Mouse (Mus musculus) ovary, adult 18-20 months (tissue): ENCODE data around the gene Fancl.
"Not testable (repeated sequence)": the region's sequence is repeated elsewhere in the genome, so short reads cannot be mapped to it uniquely, and the experiment has no call there.

ENCODE experiments used
- DNase-seq: peaks from one replicate; pipeline ENCODE4 v3.0.0; 2022; ENCODE audit warnings: low spot score, mixed read lengths

Fancl gene

GRCm38 (mm10) chr11:26385971-26386370 is at the start of gene Fancl:
Fancl (plus strand) TSS chr11:26386135.
- no peak for DNase-seq

DNA sequence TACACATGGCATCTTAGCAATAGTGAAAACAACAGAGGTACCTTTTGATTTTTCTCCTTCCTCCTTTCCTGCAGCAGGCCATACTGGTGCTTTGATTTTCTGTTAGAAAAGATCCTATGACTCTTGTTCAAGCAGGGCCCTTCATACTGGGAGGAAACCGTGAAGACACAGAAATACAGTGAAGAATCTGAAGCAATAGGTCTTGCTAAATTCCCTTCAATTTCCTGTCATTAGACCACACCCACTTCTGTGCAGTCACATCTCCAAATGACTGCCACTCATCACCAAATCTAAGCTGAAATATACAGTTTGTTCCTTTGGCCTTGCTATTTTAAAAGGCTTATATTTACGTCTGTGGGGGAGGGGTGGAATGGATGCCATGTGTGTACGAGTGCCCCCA is 49.1 kb upstream of the Fancl start:
- no peak for DNase-seq

DNA sequence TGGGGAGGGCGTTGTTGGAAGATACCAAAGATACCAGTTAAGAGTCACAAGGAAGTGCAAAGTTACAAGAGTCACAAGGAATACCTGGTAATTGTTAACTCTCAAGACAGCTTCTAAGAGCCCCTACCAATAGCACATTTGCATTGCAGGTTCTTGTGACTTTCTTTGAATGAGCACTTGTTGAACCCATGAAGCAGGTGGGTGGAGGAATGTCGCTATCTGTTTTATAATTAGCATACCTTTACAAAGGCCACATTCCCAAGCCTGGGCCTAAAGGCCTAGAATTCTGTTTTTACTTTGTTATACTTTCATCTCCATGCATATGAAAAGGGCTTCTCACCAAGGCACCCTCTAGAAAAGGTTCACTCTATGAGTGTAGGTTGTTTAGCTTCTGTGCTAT is 15.8 kb upstream of the Fancl start:
- not testable (repeated sequence) for DNase-seq

DNA sequence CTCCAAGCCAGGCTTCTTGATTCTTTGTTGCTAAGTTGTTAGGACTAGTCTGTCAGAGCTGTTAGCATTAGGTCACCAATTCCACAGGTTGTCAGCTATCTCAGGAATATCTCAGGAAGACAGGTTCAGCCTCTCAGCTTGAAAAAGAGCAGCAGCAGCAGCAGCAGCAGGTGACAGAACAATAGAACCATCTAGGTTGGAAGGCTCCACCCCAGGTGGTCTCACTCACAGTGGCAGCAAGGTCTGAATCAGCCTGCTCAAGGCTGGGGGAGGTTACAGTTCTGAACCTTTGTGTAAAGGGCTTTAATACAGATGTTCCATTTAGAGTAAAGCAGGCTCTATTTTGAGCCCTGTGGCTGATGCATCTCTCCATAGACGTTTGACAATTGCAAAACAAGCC is 14.0 kb upstream of the Fancl start:
- not testable (repeated sequence) for DNase-seq

GRCm38 (mm10) chr11:26374132-26374531 is 11.8 kb upstream of the Fancl start:
- no peak for DNase-seq

GRCm38 (mm10) chr11:26378074-26378473 is 7.9 kb upstream of the Fancl start:
- no peak for DNase-seq

DNA sequence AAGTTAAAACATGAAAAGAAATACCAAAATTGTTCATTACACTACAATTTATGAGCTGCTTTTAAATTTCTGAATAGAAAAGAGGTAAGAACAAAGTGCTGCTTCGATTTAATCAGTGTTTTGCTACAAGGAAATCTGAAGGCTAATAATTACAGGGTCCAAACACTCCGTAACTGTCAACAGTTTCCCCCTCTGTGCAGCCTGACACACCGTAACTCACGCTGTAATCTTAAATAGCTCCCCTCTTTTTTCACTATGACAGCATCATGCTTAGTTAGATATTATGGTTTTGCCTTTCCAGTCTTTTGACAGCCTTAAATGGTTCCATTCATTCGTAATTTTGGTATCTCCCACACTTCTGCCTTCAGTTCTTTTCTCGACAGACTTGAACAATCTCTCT is 4.4 kb upstream of the Fancl start:
- no peak for DNase-seq

- no peak for DNase-seq
These were observed 743 bp downstream of the Fancl start for GRCm38 (mm10) chr11:26386678-26387077.

DNA sequence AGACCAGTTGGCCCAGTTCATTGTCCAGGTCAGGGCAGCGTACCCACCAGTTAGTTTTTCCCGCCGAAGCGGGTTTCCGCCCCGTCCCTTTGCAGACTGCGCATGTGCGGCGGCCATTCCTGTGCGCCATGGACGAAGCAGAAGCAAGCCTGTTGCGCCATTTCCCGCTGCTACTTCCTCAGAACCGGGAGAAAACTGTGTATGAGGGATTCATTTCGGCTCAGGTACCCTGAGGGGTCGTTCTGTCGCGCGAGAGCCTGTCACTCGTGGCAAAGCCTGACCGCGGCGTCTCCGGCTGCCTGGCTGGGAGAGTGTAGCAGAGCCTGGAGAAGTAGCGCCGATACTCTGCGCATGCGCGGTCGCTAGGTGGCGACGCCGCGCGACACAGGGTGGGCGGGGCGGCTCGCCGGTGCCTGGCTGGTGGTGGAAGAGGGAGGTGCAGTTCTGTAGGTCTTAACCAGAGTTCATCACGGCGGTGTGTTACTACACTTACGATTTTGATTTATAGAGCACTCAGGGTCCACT is 1.2 kb downstream of the Fancl start:
- peak; percentile 84 for DNase-seq

GRCm38 (mm10) chr11:26395561-26395960 is 9.6 kb downstream of the Fancl start:
- no peak for DNase-seq

GRCm38 (mm10) chr11:26412972-26413371 is 27.0 kb downstream of the Fancl start:
- no peak for DNase-seq

- no peak for DNase-seq
These were observed 35.5 kb downstream of the Fancl start for GRCm38 (mm10) chr11:26421472-26421871.

DNA sequence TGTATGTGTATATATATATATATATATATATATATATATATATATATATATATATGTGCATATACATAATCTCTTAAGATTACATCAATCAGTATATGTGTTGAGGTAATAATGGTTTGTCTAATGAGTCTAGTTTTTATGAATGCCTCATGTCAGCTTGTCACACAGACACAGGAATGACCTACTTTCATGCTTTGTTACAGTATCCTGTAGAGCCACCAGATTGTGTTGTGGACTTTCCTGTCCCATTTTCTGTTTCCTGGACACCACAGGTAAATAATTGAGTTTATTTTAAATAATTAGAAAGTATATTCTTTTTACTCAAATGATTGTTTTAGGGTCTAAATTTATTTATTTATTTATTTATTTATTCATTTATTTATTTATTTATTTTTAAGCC is 48.3 kb downstream of the Fancl start:
- DNase-seq: no peak

GRCm38 (mm10) chr11:26437818-26438217 is 51.9 kb downstream of the Fancl start:
- DNase-seq: no peak

DNA sequence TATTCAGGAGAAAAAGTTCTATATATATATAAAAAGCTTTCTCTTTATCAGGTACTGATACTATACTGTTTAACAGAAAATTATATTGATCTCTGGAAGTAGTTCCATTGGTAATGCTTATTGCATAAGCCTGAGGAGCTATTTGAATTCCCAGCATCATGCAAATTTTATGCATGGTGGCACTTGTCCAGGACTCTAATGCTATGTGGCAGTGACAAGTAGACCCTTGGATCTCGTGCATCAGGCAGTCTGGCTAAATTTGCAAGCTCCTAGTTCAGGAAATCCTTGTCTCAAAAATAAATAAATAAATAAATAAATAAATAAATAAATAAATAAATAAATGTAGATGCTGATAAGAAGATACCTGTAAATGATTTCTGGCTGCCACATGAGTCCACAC is 55.2 kb downstream of the Fancl start:
- no peak for DNase-seq

GRCm38 (mm10) chr11:26444374-26444773 is 58.4 kb downstream of the Fancl start:
- DNase-seq: no peak

DNA sequence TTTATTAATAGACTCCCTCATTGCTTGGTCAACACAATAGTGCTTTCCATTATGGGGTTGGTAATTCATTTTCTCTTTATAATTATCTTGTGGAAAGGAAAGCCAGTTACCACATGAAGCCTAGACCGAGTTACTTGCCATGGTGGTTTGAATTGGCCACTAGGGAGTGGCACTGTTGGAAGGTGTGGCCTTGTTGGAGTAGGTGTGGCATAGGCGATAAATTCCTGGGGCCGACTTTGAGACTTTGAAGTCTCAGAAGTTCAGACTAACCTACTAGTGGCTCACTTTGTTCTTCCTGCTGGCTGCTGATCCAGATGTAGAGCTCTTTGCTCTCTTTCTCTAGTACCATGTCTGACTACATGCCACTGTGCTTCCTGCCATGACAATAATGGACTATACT is 63.9 kb downstream of the Fancl start:
- DNase-seq: no peak

DNA sequence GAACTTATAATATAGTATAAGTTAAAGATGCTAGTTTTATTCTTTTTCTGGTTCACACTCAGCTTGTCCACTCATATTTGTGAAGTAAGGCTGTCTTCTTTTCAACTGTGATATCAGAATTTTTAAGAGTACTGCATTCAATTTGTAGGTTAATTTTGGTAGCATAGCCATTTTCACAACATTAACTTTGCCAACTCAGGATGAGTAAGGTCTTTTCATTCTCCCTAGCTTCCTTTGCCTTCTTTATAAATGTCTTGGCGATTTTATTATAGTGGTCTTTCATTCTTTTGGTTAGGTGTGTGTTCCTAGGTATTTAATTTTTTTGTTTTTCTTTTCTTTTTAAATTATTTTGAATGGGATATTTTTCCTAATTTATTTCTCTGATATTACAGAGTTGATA is 64.7 kb downstream of the Fancl start:
- no peak for DNase-seq

- no peak for DNase-seq
These were observed 65.3 kb downstream of the Fancl start for GRCm38 (mm10) chr11:26451228-26451627.

- no peak for DNase-seq
These were observed 66.8 kb downstream of the Fancl start for GRCm38 (mm10) chr11:26452693-26453092.

- DNase-seq: no peak
These were observed 68.1 kb downstream of the Fancl start for GRCm38 (mm10) chr11:26454081-26454480.

DNA sequence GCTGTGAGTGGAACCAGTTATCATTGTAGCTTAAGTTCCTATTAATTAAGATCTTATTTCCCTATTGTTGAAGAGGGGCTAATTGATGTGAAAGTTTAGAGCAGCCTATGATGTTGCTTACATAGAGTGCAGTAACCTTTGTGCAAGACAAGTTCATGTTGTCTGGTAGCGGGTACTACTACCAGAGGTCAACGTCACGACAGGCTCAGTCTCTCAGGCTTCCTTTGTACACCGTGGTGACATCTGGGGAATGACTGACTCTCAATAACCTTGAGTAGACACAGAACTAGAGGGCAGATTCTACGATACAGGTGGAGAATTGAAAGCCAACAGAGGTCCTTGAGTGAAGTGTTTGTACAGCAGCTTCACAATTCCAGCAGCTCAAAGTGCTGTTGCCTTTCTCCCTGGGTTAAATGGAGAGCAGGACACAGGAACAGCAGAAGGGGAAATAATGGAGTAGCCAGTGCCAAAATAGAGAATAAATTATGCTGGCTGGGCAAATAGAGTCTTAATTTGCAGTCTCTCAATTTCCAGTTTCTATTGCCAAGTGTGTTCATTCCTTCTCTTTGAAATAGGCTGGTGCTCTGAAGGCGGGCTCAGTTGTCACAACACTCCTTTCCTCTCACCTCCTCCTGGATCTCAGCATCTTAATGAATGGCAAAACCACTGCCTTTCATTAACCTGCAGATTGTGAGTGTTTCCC is 91.3 kb downstream of the Fancl start:
- no peak for DNase-seq

DNA sequence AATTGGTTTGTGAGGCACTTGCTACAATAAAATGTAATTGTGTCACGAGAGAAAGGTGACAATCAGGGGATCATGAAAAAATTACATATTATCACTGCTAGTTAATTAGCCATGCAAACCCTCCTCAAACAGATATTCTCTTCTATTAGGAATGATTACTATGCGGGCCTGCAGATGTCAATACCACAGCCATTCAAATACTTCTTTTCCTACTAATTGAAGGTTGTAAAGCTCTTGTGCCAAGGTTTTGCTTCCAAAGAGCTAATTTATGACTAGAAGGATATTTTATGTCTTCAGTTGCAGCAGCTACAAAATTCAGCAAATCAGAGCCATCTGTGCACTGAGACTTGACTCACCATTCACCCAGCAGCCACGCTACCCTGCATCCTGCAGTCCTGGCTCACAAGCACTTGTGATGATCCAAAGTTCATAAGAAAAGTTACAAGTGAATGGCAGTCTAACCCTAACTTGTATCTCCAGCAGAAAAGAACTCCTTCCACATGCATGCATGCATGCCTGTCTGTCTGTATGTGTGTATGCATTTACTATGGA is 95.8 kb downstream of the Fancl start:
- no peak for DNase-seq
